Mouse (Mus musculus) central nervous system, embryonic 18 days (tissue): ENCODE data around the gene Clec1a. TPM values are rescaled to one million over a fixed set of nuclear protein-coding genes. Genes with fewer than 3 reads are reported as not detected.

Experiments used
- polyA plus RNA-seq: library from polyadenylated mRNA; depleted of rRNA; stranded (reverse); fragments of >200 nt; gene quantifications from 2 replicates; pipeline ENCODE4 v1.2.3, GENCODE M21; 2012; rRNA removed

Gene Clec1a
- 0.71 and 0.79 TPM in 2 replicates for polyA plus RNA-seq

GRCm38 (mm10) chr6:129451411-129452039, at the start of gene Clec1a:
TSS of gene Clec1a (minus strand) at chr6:129452000.

GRCm38 (mm10) chr6:129408562-129408961, 43.2 kb downstream of the Clec1a start, which contains the start of gene Clec9a:
TSS of gene Clec9a (plus strand) at chr6:129408862.

GRCm38 (mm10) chr6:129396997-129397396, 54.8 kb downstream of the Clec1a start, which contains the start of gene Clec1b:
TSS of gene Clec1b (plus strand) at chr6:129397297.

GRCm38 (mm10) chr6:129385774-129386173, 66.0 kb downstream of the Clec1a start, which contains the start of gene Clec12b:
TSS of gene Clec12b (minus strand) at chr6:129385874.

Other genes starting within 250 kb of the Clec1a start
- 0.04 TPM in 1 of 2 replicates, not detected in the other for gene Cd69, start 176.6 kb downstream of the Clec1a start, polyA plus RNA-seq
- gene 4922502D21Rik, start 120.2 kb downstream of the Clec1a start, polyA plus RNA-seq: not detected in 2 replicates
- gene Clec12a, start 109.3 kb downstream of the Clec1a start, polyA plus RNA-seq: 0.08 and 0.59 TPM in 2 replicates
- 0.17 TPM in 2 replicates for gene Clec12b, start 66.1 kb downstream of the Clec1a start, polyA plus RNA-seq
- 0.36 and 0.49 TPM in 2 replicates for gene Clec1b, start 54.7 kb downstream of the Clec1a start, polyA plus RNA-seq
- gene Clec9a, start 43.1 kb downstream of the Clec1a start, polyA plus RNA-seq: 0.05 and 0.08 TPM in 2 replicates
- 0.01 TPM in 1 of 2 replicates, not detected in the other for gene Olr1, start 55.2 kb upstream of the Clec1a start, polyA plus RNA-seq
- not detected in 2 replicates for gene Tmem52b, start 60.6 kb upstream of the Clec1a start, polyA plus RNA-seq
- 226 TPM in 2 replicates for gene Gabarapl1, start 81.2 kb upstream of the Clec1a start, polyA plus RNA-seq
- gene Klre1, start 125.9 kb upstream of the Clec1a start, polyA plus RNA-seq: 0.19 and 0.20 TPM in 2 replicates
- gene Klrd1, start 139.8 kb upstream of the Clec1a start, polyA plus RNA-seq: 0.12 TPM in 1 of 2 replicates, not detected in the other
- not detected in 2 replicates for gene Klrk1, start 171.9 kb upstream of the Clec1a start, polyA plus RNA-seq
- not detected in 2 replicates for gene Klrc3, start 191.3 kb upstream of the Clec1a start, polyA plus RNA-seq
- not detected in 2 replicates for gene Klrc2, start 208.7 kb upstream of the Clec1a start, polyA plus RNA-seq
- not detected in 2 replicates for gene Klrc1, start 227.0 kb upstream of the Clec1a start, polyA plus RNA-seq